Mouse (Mus musculus) left cerebral cortex, adult 18-20 months (tissue): ENCODE measurements around the gene Igf1r. TPM values are rescaled to one million over a fixed set of nuclear protein-coding genes. Genes with fewer than 3 reads are reported as not detected.

Source experiments
- DNase-seq, 2 experiments: peaks; one replicate each; pipeline ENCODE4 v3.0.0; 2021 to 2022; ENCODE audit warnings: low spot score in 2 of 2, mixed read lengths in 1 of 2
- total RNA-seq, 2 experiments: library from RNA; stranded (reverse); gene quantifications; 2 replicates each; pipeline ENCODE4 v1.2.3; 2021

Igf1r gene
- total RNA-seq, 2 experiments from 2014 or later: 44.8 to 47.0 TPM

- DNase-seq: peak; percentile 33 to 59
Observed at GRCm38 (mm10) chr7:68048532-68048931, 95.9 kb downstream of the Igf1r start.

- DNase-seq: no peak
Observed at GRCm38 (mm10) chr7:68049048-68049447, 96.4 kb downstream of the Igf1r start.

DNA sequence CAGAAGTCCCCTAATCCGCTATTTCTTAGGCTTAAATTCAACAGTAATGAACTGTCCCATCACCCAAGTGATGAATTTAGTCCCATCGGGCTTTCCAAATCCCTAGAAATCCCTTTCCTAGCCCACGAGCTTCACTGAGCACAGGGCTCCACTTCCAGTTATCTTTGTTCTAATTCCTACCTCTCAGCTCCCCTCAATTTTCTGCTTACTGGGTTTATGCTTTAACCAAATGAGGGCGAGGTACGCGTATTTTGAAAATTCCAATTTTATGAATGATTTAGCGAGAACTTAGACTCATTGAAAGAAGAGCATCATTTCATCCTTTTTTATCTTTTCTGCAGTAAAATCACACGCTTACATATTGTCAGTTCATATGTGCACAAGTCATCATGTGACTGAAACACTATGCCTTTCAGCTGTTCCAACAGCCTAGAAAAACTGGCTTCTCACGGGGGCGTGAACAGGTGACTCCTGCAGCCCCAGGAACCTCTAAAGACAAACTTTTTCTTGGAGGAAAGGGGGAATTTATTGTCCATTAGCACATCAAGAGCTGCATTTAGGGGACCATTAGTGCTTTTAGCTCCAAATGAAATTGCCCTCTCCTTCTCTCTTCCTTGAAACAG, 100.5 kb downstream of the Igf1r start:
- no peak for DNase-seq

- DNase-seq: no peak
Observed at GRCm38 (mm10) chr7:68054498-68054897, 101.9 kb downstream of the Igf1r start.

GRCm38 (mm10) chr7:68054956-68055355, 102.3 kb downstream of the Igf1r start:
- DNase-seq: no peak

GRCm38 (mm10) chr7:68057010-68057409, 104.4 kb downstream of the Igf1r start:
- no peak for DNase-seq

- DNase-seq: no peak
Observed at GRCm38 (mm10) chr7:68059690-68060089, 107.1 kb downstream of the Igf1r start.

DNA sequence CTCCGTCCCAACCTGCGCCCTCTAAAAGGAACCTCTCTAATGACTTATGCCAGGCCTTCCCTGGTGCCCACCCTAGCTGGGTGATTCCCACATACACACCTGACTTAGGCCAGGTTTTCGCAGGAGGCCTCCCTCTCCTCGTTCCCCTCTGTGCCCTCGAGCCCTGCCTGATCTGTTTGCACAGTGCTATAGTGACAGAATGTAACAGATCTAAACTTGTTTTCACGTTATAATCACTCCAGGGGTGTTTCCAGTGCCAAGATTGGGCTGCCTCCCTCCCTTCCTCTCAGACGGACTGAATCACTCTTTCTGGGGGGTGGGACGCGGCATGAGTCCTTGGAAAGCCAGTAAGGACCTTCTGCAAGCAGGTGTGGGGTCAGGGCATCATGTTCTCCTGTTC, 108.8 kb downstream of the Igf1r start:
- DNase-seq: no peak

DNA sequence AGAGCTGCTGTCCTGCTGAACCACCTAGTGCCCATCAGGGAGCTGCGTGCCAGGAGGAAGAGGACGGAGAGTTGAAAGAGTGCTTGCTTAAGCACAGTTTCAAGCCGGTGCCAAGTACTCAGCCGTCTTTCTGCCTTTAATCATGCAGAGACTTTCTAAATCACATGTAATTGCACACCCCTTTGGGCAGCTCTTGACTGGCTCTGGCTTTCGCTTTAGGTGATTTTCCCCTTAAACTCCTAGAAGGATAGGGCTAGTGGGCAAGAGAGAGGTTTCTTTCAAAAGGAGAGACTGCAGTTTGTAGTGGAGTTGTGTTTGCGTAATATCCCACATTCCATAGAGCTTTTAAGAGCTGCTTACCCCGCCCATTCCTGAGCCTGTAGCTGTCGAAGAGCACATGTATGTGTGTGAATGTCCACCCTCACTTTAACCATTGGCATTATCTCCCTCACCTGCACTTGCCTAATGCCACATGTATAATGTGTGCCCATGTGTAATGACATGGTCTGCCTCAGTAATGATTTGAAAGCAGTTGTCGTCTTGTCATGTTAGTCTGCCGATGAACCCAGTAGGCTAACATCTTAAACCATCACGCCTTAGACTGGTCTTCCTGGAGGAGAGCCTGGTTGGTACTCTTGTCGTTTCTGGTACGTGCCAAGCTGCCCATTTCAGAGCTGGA, 109.7 kb downstream of the Igf1r start:
- no peak for DNase-seq

GRCm38 (mm10) chr7:68062849-68063208, 110.2 kb downstream of the Igf1r start:
- no peak for DNase-seq

DNA sequence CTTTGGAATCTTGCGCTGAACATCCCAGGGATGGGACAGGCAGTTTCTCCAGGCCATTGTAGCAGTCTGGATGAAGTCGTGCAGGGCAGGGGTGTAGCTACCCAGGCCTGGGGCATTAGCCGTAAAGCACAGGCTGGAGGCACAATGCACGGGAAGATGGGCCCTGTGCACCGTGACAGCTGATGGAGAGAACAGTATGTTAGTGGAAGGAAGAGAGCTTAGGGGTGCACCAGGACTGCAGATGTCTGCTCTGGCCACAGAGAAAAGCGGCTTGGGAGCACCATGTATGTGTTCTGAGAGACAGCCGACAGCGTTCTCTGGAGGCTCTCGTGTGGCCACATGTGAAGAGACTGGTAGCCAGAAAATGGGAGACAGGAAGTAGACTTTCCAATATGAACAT, 111.1 kb downstream of the Igf1r start:
- DNase-seq: no peak

DNA sequence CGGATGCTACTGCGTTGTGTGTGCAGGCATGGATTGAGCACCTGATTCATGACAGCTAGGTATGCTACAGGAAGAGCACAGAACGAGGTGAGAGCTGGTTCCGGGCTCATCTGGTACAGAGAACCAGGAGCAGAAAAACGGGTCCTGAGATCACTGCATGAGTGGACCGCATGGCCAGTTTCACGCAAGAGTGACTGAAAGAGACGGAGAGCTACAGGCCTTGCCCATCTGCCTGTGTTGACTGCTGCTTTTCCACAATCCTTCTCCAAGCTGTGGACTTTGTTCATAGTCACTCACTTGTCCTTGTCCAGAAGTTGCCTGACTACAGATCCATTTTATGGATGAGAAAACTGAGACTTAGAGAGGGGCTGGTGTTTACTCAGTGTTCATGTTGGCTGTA, 111.5 kb downstream of the Igf1r start:
- no peak for DNase-seq

GRCm38 (mm10) chr7:68064647-68065362, 112.2 kb downstream of the Igf1r start:
- no peak for DNase-seq

DNA sequence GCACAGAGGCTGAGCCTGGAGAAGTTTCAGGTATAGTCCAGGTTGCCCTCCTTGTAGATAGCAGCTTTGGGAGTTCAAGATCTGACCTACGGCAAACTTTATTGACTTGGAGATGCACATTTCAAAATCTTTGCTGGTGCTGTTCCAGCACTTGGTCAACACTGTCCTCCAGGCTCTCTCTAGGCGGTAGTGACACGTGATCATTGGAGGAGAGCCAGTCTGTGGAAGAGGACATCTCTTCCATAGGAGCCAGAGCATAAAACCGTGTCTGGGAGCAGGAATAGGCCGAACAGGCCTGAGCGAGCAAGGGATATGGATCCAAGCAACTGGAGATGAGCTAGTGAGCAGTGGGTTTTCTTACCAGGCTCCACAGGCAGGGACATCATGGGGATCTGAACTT, 113.3 kb downstream of the Igf1r start:
- DNase-seq: no peak

DNA sequence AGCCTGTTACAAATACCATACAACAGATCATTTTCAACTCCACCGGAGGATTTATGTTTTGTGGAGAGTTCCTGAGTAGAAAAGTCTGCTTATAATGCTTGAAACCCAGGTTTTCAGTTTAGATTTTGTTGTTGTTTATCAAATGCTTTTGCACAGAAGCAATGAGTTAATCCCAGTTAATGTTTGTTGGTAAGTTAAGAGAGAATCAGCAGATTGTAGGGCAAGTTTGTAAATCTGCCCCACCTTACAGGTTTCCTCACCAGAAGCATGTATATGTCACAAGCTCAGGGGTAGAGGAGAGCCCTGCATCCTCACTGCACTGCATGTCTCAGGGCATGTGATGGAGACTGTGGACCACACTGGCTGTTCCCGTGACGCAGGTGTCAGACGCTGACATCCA, 114.7 kb downstream of the Igf1r start:
- DNase-seq: no peak

DNA sequence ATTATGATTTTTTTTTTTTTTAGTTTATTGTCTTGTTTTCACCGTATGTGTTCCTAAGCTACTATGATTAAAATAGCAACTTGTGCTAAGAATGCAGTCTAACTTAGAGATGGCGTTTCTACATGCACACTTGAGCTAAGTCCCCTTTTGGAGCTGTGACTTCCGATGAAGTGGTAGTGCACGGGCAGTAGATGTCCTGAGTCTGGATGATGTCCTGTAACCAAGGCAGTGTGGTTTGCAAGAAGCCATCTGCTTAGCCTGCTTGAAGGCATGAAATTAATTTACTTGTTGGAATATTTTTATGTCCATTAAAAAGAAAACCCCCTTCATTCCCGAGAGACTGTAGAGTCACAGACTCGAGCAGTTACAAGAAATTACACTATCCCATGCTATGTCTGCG, 116.7 kb downstream of the Igf1r start:
- no peak for DNase-seq

DNA sequence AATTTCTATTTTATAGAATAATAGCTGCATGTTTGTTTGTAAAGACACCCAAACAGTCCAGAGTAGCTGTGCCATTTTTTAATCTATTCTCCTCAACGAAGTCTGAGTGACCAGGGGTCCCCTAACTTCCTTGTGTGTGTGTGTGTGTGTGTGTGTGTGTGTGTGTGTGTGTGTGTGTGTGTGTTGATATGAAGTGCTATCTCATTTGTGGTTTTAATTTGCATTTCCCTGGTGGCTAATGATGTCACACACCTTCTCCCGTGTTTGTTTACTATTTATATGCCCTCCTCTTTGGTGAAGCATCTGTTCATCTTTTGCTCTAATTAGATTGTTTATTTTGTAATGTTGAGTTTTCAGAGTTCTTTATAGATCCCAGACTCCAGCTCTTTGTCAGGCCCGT, 117.4 kb downstream of the Igf1r start:
- DNase-seq: no peak

DNA sequence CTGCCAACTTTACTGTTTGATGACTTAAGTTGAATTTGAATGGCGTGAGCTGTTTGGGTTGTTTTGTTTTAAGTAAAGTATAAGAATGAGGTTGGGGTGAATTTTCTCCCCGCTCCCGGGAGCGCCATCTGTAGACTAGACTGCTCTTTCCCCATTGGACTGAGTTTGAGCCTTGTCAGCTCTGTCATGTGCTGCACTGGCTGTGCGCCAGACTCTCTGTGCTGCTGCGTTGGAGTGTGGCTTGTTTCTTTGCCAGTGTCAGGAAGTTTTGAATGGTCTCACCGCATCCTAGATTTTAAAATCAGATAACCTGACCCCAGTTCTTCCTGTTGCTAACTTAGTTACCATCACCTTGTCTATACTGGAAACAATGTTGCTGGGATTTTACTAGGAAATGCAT, 118.0 kb downstream of the Igf1r start:
- peak; percentile 41 to 58 for DNase-seq

DNA sequence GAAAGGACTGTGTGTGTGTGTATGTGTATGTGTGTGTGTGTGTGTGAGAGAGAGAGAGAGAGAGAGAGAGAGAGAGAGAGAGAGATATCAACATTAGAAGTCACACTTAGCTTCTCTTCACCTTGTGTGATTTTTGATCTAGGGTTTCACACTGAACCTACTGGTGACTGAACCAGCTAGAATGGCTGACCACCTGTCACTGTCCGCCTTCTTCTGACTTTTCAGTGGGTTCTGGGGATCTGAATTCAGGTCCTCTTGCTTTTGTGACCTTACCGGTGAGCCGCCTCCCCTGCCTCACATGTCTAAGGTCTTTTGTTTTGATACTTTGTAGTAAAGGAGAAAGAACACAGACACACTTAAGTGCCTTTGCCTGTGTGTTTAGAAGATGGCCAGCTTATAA, 118.4 kb downstream of the Igf1r start:
- DNase-seq: no peak

DNA sequence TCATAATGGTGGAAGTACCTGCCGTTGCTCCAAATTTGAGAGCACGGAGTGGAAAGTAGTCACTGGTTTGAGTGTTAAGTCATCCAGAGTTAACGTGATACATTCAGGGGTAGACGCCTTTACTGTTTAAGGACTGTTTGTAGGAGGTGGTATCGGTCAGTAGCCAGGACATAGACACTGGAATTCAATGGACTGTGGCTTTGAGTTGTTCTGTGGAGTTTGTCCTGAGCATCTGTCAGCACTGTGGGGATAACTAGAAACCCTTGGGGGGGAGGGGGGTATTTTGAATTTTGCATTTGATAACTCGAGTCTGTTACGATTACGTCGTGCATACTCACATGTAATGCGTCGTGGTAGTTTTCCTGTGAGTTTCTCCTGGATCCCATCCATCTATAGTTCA, 119.1 kb downstream of the Igf1r start:
- DNase-seq: no peak

DNA sequence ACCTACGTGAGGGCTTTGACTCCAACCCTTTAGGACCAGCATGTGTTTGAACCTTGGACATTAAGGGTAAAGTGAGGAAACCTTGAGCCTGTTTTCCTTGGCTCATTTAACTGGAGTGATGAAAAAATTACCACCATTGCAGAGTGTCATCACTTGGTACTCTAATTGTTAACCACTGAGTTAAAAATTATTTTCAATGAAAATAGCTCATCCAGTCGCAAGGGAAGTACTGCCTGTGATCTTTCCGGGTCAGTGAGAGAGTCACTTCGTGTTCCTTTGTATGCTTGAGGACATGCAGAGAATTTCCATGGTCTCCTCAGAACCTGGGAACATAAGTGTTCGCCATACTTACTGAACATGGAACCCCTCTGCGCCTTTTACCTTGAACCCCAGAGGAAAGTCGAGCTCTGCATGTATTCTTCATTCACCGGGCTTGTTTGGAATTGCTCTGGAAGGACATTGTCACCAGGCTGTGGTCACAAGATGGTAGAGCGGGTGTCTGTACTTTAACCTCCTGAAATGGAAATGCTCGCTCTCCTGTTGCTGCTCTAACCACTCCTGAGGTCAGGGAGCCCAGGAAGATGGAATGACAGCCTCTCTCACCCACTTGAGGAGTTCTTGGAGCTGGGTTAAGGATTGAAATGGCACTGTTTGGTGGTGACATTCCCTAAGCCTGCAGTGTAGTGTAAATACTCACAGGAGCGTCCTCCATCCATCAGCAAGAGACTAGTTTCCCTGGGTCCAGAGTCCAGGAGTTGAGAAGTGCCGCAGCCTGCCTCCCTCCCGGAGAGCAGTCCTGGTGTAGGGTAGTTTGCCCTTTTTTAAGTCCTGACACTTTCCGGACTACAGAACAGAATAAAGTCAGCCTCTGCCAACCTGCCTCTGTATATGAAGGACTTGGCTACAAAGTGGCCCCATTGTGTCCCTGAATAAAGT, 120.2 kb downstream of the Igf1r start:
- DNase-seq: no peak

GRCm38 (mm10) chr7:68073460-68073806, 120.8 kb downstream of the Igf1r start:
- no peak for DNase-seq
